Mouse (Mus musculus) mouse embryonic stem cell (cell line): Measurements from ENCODE around the gene Magi2.
"Not testable (repeated sequence)": the region's sequence is repeated elsewhere in the genome, so short reads cannot be mapped to it uniquely, and the experiment has no call there.

Source experiments
- in situ Hi-C, 2 experiments: fragments of 300-500 bp; cut with MboI; formaldehyde crosslinking; loops; 1 replicate in 1 of 2; 3 replicates in 1 of 2; pipeline ENCODE4 v1.14.3; 2019 to 2020; ENCODE audit warnings: low sequenced_read_pairs in 2 of 2, low pct_unique_long_range_greater_than_20kb in 1 of 2, mixed read lengths in 1 of 2; ENCODE audit not compliant: unreplicated experiment in 1 of 2

Gene Magi2

GRCm38 (mm10) chr5:19400738-19401408 lies 174.0 kb downstream of the Magi2 start:
- in situ Hi-C loops = no loop called here

- in situ Hi-C loops = not testable (repeated sequence)
These were observed 177.4 kb downstream of the Magi2 start for GRCm38 (mm10) chr5:19404268-19404667.

GRCm38 (mm10) chr5:19414556-19414955 lies 187.7 kb downstream of the Magi2 start:
- in situ Hi-C loops = no loop called here

- in situ Hi-C loops = no loop called here
These were observed 202.5 kb downstream of the Magi2 start for GRCm38 (mm10) chr5:19429290-19429689.

- in situ Hi-C loops = no loop called here
These were observed 235.7 kb downstream of the Magi2 start for GRCm38 (mm10) chr5:19462541-19462940.

- in situ Hi-C loops = no loop called here
These were observed 238.5 kb downstream of the Magi2 start for GRCm38 (mm10) chr5:19465383-19465782.

GRCm38 (mm10) chr5:19472851-19473439 lies 246.1 kb downstream of the Magi2 start:
- in situ Hi-C loops = no loop called here

- in situ Hi-C loops = no loop called here
These were observed 256.1 kb downstream of the Magi2 start for GRCm38 (mm10) chr5:19482981-19483380.

- in situ Hi-C loops = no loop called here
These were observed 261.1 kb downstream of the Magi2 start for GRCm38 (mm10) chr5:19487947-19488346.

- in situ Hi-C loops = no loop called here
These were observed 274.2 kb downstream of the Magi2 start for GRCm38 (mm10) chr5:19501005-19501404.

- in situ Hi-C loops = no loop called here
These were observed 295.3 kb downstream of the Magi2 start for GRCm38 (mm10) chr5:19522168-19522567.

- in situ Hi-C loops = no loop called here
These were observed 312.5 kb downstream of the Magi2 start for GRCm38 (mm10) chr5:19539348-19539747.

GRCm38 (mm10) chr5:19546424-19546823 lies 319.6 kb downstream of the Magi2 start:
- in situ Hi-C loops = no loop called here

GRCm38 (mm10) chr5:19546900-19547299 lies 320.1 kb downstream of the Magi2 start:
- in situ Hi-C loops = no loop called here

GRCm38 (mm10) chr5:19553510-19553909 lies 326.7 kb downstream of the Magi2 start:
- in situ Hi-C loops = no loop called here

GRCm38 (mm10) chr5:19565636-19566035 lies 338.8 kb downstream of the Magi2 start:
- in situ Hi-C loops = no loop called here

GRCm38 (mm10) chr5:19566136-19566535 lies 339.3 kb downstream of the Magi2 start:
- in situ Hi-C loops = not testable (repeated sequence)

- in situ Hi-C loops = no loop called here
These were observed 380.9 kb downstream of the Magi2 start for GRCm38 (mm10) chr5:19607700-19608099.

GRCm38 (mm10) chr5:19611788-19612187 lies 385.0 kb downstream of the Magi2 start:
- in situ Hi-C loops = no loop called here

GRCm38 (mm10) chr5:19621678-19622077 lies 394.8 kb downstream of the Magi2 start:
- in situ Hi-C loops = no loop called here
